Mouse (Mus musculus): ENCODE measurements around the gene Pdpn.
A peak's percentile ranks its signal among the peaks of the same experiment; 100 is the strongest.

Pdpn gene

GRCm38 (mm10) chr4:143298431-143299315 lies 691 bp downstream of the Pdpn start:
- DNase-seq (ENCODE audit: low read depth), result no peak

GRCm38 (mm10) chr4:143297016-143297556 lies 2.3 kb downstream of the Pdpn start:
- DNase-seq (ENCODE audit: low read depth), result no peak

- DNase-seq (ENCODE audit: low read depth), result no peak
These were observed 3.2 kb downstream of the Pdpn start for GRCm38 (mm10) chr4:143296153-143296552.

- DNase-seq (ENCODE audit: low read depth), result no peak
These were observed 5.0 kb downstream of the Pdpn start for GRCm38 (mm10) chr4:143294324-143294723.

- DNase-seq (ENCODE audit: low read depth), result no peak
These were observed 10.5 kb downstream of the Pdpn start for GRCm38 (mm10) chr4:143288880-143289279.

GRCm38 (mm10) chr4:143288473-143288872 lies 10.9 kb downstream of the Pdpn start:
- peak; percentile 3 for DNase-seq (ENCODE audit: low read depth)

- DNase-seq (ENCODE audit: low read depth), result no peak
These were observed 12.3 kb downstream of the Pdpn start for GRCm38 (mm10) chr4:143287065-143287464.

GRCm38 (mm10) chr4:143280166-143280565 lies 19.2 kb downstream of the Pdpn start:
- peak; percentile 28 for DNase-seq (ENCODE audit: low read depth)

GRCm38 (mm10) chr4:143279661-143280060 lies 19.7 kb downstream of the Pdpn start:
- no peak for DNase-seq (ENCODE audit: low read depth)

- DNase-seq (ENCODE audit: low read depth), result no peak
These were observed 20.3 kb downstream of the Pdpn start for GRCm38 (mm10) chr4:143279016-143279415.

- DNase-seq (ENCODE audit: low read depth), result no peak
These were observed 20.9 kb downstream of the Pdpn start for GRCm38 (mm10) chr4:143278429-143278871.

- peak; percentile 4 for DNase-seq (ENCODE audit: low read depth)
These were observed 22.0 kb downstream of the Pdpn start for GRCm38 (mm10) chr4:143277319-143277718.

- no peak for DNase-seq (ENCODE audit: low read depth)
These were observed 27.8 kb downstream of the Pdpn start for GRCm38 (mm10) chr4:143271571-143271970.

GRCm38 (mm10) chr4:143270903-143271302 lies 28.5 kb downstream of the Pdpn start:
- no peak for DNase-seq (ENCODE audit: low read depth)

GRCm38 (mm10) chr4:143262696-143263095 lies 36.7 kb downstream of the Pdpn start:
- DNase-seq (ENCODE audit: low read depth), result no peak

- no peak for DNase-seq (ENCODE audit: low read depth)
These were observed 39.5 kb downstream of the Pdpn start for GRCm38 (mm10) chr4:143259718-143260349.

GRCm38 (mm10) chr4:143258517-143258916 lies 40.8 kb downstream of the Pdpn start:
- DNase-seq (ENCODE audit: low read depth), result peak; percentile 48

GRCm38 (mm10) chr4:143257971-143258370 lies 41.4 kb downstream of the Pdpn start:
- no peak for DNase-seq (ENCODE audit: low read depth)

- DNase-seq (ENCODE audit: low read depth), result no peak
These were observed 43.8 kb downstream of the Pdpn start for GRCm38 (mm10) chr4:143255541-143255940.

GRCm38 (mm10) chr4:143253356-143253755 lies 46.0 kb downstream of the Pdpn start:
- DNase-seq (ENCODE audit: low read depth), result no peak

- DNase-seq (ENCODE audit: low read depth), result peak; percentile 70
These were observed 51.3 kb downstream of the Pdpn start for GRCm38 (mm10) chr4:143248050-143248449.

- no peak for DNase-seq (ENCODE audit: low read depth)
These were observed 58.1 kb downstream of the Pdpn start for GRCm38 (mm10) chr4:143241294-143241693.

- no peak for DNase-seq (ENCODE audit: low read depth)
These were observed 59.7 kb downstream of the Pdpn start for GRCm38 (mm10) chr4:143239615-143240201.
